Mouse (Mus musculus) granulocyte monocyte progenitor cell, adult 5-6 weeks (primary cell): ENCODE results near the gene Mpc1. TPM values are rescaled to one million over a fixed set of nuclear protein-coding genes. Genes with fewer than 3 reads are reported as not detected.
A peak's percentile ranks its signal among the peaks of the same experiment; 100 is the strongest.

Experiments
- ATAC-seq: replicated peaks from 2 replicates; pipeline ENCODE4 v1.8.0; 2016; ENCODE audit warnings: mild to moderate bottlenecking, moderate TSS enrichment, inconsistent platforms; ENCODE audit not compliant: poor library complexity, severe bottlenecking
- total RNA-seq, 2 experiments: library from RNA; stranded (forward) in 1 of 2; stranded (reverse) in 1 of 2; fragments of 200-712, 200-1000 nt in 1 of 2; fragments of >200 nt in 1 of 2; fragmentation: Nextera tagmentation in 1 of 2; gene quantifications; 2 replicates each; pipeline ENCODE4 v1.2.3; 2014 to 2017

Mpc1 gene
- total RNA-seq, 2 experiments from 2014 or later, result 161 to 168 TPM

DNA sequence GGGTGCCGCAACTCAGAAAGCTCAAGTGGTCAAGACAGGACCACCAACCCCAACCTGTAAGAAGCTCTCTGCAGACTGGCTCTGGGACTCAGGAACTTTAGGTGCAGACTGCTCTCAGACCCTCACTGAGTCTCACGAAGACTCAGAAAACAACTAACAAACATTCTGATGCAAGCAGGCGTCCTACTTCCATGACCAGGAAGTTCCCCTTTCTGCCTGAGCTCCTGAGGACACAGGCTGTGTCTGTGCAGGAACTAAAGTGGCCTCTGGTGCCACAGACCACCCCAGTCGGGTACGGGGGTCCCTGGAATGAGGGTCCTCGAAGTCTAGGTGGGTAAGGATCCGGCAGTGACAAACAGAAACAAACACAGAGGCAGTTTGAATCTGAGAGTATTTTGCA lies 6.0 kb upstream of the Mpc1 start:
- peak; percentile 54 for ATAC-seq

GRCm38 (mm10) chr17:8277266-8277665 lies 5.4 kb upstream of the Mpc1 start:
- ATAC-seq, result no peak

DNA sequence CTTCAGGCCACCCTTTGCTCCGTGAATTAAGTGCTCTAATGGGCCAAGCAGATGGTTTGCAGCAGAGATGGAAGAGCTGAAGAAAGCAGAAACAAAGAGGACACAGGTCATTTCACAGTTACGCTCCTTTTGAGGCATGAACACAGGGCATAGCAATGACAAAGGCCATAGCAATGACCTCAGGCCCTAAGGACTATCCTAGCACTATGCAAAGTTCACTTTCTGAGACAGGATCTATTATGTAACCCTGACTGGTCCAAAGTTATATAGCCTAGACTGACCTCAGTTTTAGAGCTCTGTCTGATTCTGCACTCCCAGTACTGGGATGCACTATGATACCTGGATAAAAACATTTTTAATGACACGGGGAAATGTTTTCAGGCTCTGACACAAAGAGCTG lies 4.3 kb upstream of the Mpc1 start:
- no peak for ATAC-seq

- peak; percentile 84 for ATAC-seq
These were observed 986 bp downstream of the Mpc1 start for GRCm38 (mm10) chr17:8283526-8284253.

DNA sequence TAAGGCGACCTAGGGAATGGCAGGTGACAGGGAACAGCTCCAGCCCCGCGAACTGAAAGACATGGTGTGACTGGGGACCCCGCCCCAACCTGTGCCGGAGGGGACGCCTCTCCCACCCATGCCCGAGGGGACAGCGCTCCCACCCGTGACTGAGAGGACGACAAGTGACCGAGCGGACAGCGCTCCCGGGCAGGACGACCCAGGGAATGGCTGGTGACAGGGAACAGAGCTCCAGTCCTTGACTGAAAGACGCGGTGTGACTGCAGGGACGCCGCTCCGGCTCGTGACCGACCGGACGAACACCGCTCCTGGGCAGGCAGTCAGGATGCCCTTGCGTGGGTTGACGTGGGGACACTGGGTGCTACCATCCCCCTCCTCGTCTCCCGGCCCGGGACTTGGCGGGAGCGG lies 1.6 kb downstream of the Mpc1 start:
- peak; percentile 4 for ATAC-seq

- no peak for ATAC-seq
These were observed 2.4 kb downstream of the Mpc1 start for GRCm38 (mm10) chr17:8285056-8285455.

GRCm38 (mm10) chr17:8286987-8287386 lies 4.3 kb downstream of the Mpc1 start:
- no peak for ATAC-seq

- no peak for ATAC-seq
These were observed 7.4 kb downstream of the Mpc1 start for GRCm38 (mm10) chr17:8289993-8290679.

- peak; percentile 89 for ATAC-seq
These were observed 8.0 kb downstream of the Mpc1 start for GRCm38 (mm10) chr17:8290736-8291135.

DNA sequence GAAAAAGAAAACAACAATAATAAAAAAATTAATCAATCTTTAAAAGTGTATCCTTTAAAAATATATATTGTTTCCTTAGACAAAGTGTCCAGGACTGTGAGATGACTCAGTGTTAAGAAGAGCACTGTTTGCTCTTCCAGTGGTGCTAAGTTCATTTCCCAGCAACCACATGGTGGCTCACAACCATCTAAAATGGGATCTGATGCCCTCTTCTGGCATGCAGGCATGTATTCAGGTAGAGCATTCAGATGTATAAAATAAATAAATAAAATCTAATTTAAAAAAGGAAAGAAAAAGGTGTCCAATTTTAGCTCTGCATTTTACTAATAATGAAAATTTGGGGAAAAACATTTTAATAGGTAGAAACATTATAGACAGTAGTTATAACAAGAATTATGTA lies 13.1 kb downstream of the Mpc1 start:
- ATAC-seq, result no peak

DNA sequence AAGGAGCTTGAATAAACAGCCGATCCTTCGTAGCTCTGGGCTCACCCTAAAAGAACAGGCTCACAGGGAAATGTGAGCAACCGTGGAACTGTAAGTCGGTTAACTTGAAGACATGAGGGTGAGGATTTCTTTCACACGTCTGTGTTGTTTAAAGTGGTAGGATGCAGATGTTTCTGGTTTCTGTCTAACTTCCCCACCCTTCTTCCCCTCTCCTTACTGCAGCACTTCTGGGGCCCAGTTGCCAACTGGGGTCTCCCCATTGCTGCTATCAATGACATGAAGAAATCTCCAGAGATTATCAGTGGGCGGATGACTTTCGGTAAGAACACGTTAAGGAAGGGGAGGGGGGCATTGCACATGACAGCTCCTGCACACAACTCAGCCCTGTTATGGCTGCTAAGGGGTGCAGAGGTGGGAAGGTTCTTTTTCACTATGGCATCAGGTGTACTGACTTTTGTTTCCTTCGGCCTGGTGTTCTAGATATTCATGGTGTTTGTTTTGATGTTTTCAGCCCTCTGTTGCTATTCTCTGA lies 13.7 kb downstream of the Mpc1 start:
- 0 out of 2 replicates have a peak, but pooled peaks have one; percentile 9 for ATAC-seq

GRCm38 (mm10) chr17:8297746-8298145 lies 15.0 kb downstream of the Mpc1 start:
- ATAC-seq, result no peak

- no peak for ATAC-seq
These were observed 15.6 kb downstream of the Mpc1 start for GRCm38 (mm10) chr17:8298281-8298680.

GRCm38 (mm10) chr17:8299524-8299923 lies 16.8 kb downstream of the Mpc1 start:
- peak; percentile 95 for ATAC-seq

GRCm38 (mm10) chr17:8301515-8301914 lies 18.8 kb downstream of the Mpc1 start:
- ATAC-seq, result no peak

DNA sequence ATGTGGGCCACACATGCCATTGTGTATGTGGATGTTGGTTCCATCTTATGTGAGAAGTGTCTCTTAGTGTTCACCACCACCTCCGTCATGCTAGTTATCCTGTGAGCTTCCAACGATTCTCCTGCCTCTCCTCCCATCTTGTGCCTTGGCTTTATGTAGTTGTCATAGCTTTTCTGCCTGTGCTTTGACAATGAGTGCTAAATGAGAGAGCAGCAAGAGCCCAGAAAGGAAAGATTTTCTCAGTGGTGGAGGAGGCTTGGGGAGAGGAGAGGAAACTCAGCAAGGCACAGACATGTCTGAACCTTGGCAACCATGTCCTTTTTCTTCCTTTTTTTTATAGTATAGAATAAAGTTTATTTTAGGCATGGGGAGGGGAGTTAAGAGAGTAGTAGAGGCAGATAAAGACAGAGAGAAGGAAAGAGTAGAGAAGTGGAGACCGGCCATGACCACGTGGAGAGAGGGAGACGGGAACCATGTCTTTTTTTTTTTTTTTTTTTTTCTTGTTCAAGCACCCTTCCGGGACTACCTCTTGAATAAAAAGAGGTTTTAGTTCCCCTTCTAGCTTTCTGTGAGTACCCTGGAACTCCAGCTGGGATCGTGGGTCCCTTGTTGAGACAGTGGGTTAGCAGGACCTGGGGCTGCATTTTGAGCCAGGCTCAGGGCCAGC lies 20.2 kb downstream of the Mpc1 start:
- ATAC-seq, result 0 out of 2 replicates have a peak, but pooled peaks have one; percentile 31

GRCm38 (mm10) chr17:8303671-8304070 lies 21.0 kb downstream of the Mpc1 start:
- ATAC-seq, result no peak

DNA sequence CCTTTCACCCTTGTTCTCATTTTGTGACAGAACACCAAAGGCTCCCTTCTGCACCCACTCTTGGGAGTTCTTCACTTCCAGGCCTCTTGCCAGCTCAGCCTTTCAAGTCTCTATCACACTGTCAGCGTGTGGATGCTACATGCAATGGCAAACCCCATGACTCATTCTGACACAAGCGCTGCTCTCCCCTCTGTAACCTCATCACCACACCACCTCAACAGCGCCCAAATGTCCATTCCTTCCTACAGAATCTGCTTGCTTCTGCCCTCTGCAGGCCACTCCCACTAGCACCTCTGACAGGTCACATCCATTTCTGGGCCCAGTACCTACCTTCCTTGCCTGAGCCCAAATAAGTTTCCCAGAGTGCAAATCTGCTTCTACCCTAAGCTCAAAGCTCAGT lies 23.1 kb downstream of the Mpc1 start:
- peak; percentile 58 for ATAC-seq

- peak; percentile 94 for ATAC-seq
These were observed 28.3 kb downstream of the Mpc1 start, which contains the start of gene Sft2d1 for GRCm38 (mm10) chr17:8310838-8311614. TSS of gene Sft2d1 (plus strand) at chr17:8311102.

DNA sequence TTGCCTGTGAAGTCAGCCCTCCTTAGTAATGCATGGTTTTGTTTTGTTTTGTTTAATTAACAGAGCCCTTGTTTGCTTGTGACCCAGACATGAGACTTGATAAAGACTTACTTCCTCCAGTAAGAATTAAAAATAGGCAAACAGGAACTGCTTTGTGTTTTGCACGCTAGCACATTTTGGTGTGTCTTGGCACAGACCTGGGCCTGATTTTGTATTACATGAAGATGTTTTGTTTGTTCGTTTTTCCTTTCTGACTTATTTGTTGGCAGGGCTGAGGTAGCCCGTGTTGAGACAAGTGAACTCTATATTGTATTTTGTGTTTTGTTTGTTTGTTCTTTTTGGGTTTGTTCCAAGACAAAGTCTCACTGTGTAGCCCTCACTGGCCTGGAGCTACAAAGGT lies 29.0 kb downstream of the Mpc1 start:
- no peak for ATAC-seq
